Mouse (Mus musculus) cortical plate, adult 2 months (tissue): Measurements from ENCODE around the gene Rpl27a. TPM values are rescaled to one million over a fixed set of nuclear protein-coding genes. Genes with fewer than 3 reads are reported as not detected.

Source experiments
- H3K27ac ChIP-seq: fragments of 200-500 bp; 2 replicates; pipeline ENCODE4 v1.5.1; 2012; ENCODE audit warnings: low read length, control low read depth, inconsistent platforms; ENCODE audit not compliant: insufficient read depth
- H3K4me1 ChIP-seq: fragments of 200-500 bp; 2 replicates; pipeline ENCODE4 v1.6.1; 2011; ENCODE audit warnings: low read length; ENCODE audit not compliant: control insufficient read depth, insufficient read depth
- H3K4me3 ChIP-seq: fragments of 200-500 bp; 2 replicates; pipeline ENCODE4 v1.5.1; 2011; ENCODE audit warnings: mild to moderate bottlenecking, low read length, control low read depth; ENCODE audit not compliant: insufficient read depth
- CTCF ChIP-seq: fragments of 200-500 bp; IDR thresholded peaks from 2 replicates; pipeline ENCODE4 v1.5.1; 2011; ENCODE audit warnings: mild to moderate bottlenecking, control low read depth, low read length; ENCODE audit not compliant: insufficient read depth; ENCODE audit errors: extremely low read depth
- POLR2A ChIP-seq: fragments of 200-500 bp; IDR thresholded peaks from 2 replicates; pipeline ENCODE4 v1.6.1; 2011; ENCODE audit warnings: mild to moderate bottlenecking, low read length, control low read depth; ENCODE audit not compliant: insufficient read depth; ENCODE audit errors: extremely low read depth
- polyA plus RNA-seq: library from polyadenylated mRNA; depleted of rRNA; stranded (reverse); fragments of >200 nt; gene quantifications from 2 replicates; pipeline ENCODE4 v1.2.3, GENCODE M21; 2012

Gene Rpl27a
- polyA plus RNA-seq, 1 experiment: 325 TPM

DNA sequence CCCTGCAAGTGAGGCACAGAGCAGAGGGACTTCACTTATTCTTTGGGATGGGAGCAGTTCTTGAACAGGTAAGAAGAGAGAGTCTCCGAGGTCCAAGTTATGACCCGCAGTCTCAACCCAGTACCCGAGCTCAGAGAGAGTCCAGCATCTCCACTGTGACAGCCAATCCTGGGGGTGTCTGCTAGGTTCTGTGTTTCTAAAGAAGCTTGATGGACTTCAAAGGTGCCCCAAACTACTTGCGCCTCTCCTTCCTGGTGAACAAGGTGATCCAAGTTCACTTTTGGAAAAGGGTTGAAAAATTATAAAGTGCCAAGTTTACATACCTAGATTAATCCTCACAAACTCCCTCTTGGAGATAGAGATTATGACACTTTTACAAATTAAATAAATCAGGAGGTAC lies 10.9 kb upstream of the Rpl27a start, which contains the start of gene Trim66:
Trim66 (minus strand) TSS at position 101 of the 400 bp plus-strand sequence.
- H3K27ac ChIP-seq: no peak within 1 kb of the TSS
- no peaks in the 10 kb centered on the region for H3K4me1 ChIP-seq
- TF ChIP-seq POLR2A: no peak
- no peak for TF ChIP-seq CTCF
- no peak within 1 kb of the TSS for H3K4me3 ChIP-seq

DNA sequence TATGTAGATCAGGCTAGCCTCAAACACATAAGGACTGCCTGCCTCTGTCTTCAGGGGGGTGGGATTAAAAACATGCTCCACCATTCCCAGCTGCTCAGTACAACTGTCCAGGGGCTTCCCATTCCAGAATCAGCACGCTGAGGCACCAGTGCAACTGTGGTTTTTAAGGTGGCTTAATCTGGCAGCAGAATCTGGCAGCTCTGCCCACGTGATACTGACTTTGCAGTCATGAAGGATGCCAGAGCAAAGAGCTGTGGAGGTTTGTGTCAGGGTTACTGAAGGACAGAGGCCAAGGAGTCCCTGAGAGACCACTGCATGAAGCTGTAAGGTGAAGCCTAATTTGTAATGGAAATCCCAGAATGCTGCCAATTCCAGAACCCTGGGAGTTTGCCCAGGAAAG lies 8.1 kb upstream of the Rpl27a start:
- Histone ChIP-seq H3K27ac (no peak overlapping the region), H3K4me1 (no peaks in the 10 kb centered on the region), H3K4me3 (no peak overlapping the region)
- TF ChIP-seq POLR2A (no peak), CTCF (no peak)

DNA sequence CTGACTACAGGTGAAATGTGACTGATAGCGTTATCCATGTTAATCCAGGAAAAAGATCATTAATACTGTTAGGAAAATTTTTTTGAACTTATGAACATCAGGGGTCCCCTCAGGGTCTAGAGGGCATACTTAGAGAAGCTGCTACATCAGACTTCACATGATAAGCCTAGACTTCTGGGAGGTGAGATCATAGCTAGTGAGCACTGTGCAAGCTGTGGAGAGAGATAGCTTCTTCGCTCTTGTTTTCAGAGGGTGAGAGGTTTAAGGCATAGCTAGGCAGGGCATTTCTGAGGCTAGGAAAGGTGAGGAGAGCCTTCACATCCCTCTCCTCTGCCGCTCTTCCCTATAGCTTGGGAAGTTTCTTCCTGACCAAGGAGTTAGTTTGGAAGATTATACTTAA lies 7.1 kb upstream of the Rpl27a start:
- H3K4me3 ChIP-seq: no peak overlapping the region
- H3K27ac ChIP-seq: no peak overlapping the region
- no peaks in the 10 kb centered on the region for H3K4me1 ChIP-seq
- TF ChIP-seq POLR2A: no peak
- no peak for TF ChIP-seq CTCF

DNA sequence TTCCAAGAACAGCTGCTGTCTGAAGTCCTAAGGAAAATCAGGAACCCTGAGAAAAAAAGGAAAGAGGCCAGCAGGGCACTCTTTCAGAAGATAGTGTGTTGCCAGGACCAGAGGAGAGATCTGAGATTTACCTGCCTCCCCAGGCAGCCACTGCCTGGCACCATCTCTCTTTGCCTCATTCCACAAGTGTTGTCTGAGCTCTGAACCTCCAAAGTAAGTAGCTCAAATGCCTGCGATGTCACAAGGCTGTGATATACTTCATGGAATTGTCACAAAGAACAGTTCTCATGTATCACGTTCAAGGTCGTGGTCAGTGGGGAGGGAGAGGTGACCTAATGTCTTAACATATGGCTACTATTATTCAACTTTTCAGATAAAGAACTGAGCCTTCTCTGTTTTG lies 2.4 kb upstream of the Rpl27a start:
- Histone ChIP-seq H3K4me1 (peaks cover 7% of the 10 kb centered on the region), H3K4me3 (no peak overlapping the region), H3K27ac (no peak overlapping the region)
- TF ChIP-seq CTCF: no peak
- TF ChIP-seq POLR2A: no peak

DNA sequence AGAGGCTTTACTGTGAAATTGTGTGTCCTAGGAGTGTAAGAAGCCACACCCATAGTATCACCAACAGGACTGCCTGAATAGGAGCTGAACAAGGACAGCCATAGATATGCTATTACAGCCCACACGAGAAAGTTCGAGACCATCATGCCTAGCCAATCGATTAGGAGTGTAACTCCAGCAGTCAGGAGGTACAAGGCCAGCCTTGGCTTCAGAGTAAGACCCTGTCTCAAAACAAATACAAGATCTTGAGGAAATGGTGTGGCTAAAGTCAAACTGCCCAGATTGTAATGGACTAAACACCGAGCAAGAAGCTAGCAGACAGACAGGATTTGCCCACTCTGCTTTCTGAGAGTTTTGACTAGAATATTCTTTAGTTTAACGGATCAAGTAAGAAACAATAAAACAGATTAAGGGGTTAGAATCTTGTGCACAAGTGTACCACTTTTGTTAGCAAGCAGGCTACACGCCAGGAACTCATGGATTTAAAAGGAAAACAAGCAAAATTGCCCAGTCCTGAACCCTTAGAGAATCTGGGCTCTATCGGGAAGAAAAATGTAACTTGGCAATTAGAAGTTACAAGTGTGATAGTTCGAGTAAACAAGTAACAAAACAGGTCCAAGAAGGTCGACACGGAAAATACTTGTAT lies 788 bp upstream of the Rpl27a start:
- TF ChIP-seq POLR2A (no peak), CTCF (no peak)
- Histone ChIP-seq H3K4me3 (peak overlapping the region; percentile 91), H3K4me1 (peaks cover 7% of the 10 kb centered on the region), H3K27ac (peak overlapping the region; percentile 91)

DNA sequence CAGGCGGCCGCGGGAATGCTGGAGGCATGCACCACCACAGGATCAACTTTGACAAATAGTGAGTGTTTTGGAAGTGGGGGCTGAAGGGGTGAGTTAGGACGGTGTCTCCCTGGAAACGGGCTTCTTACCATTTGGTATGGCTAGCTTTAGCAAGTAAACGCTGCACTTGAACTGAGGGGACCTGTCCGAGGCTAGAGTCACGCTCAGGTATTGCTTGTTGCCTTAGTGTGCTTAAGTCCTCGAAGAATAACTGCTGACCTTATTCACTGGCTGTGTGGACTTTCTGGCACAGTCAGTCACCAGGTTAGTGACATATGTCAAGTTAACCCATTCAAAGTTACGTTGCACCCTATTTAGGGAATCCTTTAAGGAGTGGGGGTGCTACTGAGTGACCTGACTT lies 989 bp downstream of the Rpl27a start:
- H3K4me1 ChIP-seq: peaks cover 7% of the 10 kb centered on the region
- TF ChIP-seq POLR2A: no peak
- no peak for TF ChIP-seq CTCF
- no peak overlapping the region for H3K27ac ChIP-seq
- peak overlapping the region; percentile 91 for H3K4me3 ChIP-seq

DNA sequence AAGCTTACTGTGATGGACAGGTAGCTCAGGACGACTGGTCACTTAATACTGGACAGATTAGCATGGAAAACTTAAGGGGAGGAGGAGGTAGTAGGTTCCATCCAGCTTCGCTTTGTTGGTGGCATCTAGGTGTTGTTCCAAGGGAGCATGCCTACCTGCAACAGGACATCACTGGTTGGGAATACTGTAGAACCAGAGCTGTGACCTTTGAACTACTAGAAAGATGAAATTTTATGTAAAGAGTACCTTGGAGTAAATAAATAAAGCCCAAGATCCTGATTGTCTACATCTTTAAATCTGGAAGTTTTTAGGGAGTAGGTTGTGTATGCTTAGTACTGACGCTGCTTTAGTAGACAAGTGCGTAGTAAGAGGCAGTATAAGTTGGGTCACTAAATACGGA lies 3.1 kb downstream of the Rpl27a start:
- Histone ChIP-seq H3K27ac (no peak overlapping the region), H3K4me1 (peaks cover 7% of the 10 kb centered on the region), H3K4me3 (no peak overlapping the region)
- TF ChIP-seq CTCF (no peak), POLR2A (no peak)

DNA sequence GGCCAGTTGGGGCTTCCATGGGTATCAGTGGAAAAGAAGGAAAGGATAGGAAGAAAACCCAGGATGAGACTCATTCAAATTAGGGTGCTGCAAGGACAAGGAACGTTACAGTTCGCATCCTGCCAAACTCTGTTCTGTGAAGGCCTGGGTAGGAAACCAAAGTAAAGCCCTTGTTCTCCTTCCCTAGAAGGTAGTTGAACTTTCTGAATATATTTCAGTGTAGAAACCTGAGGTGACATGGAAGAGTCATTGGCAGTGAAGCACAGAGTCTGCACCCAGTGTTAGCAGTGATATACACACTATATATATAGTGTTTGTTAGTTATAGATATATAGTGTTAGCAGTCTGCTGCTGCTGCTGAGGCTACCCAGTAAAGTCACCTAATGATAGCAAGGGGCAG lies 4.4 kb downstream of the Rpl27a start:
- Histone ChIP-seq H3K4me1 (peaks cover 4% of the 10 kb centered on the region; the same call in 1 of the 2 replicates), H3K4me3 (no peak overlapping the region), H3K27ac (no peak overlapping the region)
- TF ChIP-seq CTCF (no peak), POLR2A (0 out of 2 replicates have a peak, but pooled peaks have one; percentile 8)

DNA sequence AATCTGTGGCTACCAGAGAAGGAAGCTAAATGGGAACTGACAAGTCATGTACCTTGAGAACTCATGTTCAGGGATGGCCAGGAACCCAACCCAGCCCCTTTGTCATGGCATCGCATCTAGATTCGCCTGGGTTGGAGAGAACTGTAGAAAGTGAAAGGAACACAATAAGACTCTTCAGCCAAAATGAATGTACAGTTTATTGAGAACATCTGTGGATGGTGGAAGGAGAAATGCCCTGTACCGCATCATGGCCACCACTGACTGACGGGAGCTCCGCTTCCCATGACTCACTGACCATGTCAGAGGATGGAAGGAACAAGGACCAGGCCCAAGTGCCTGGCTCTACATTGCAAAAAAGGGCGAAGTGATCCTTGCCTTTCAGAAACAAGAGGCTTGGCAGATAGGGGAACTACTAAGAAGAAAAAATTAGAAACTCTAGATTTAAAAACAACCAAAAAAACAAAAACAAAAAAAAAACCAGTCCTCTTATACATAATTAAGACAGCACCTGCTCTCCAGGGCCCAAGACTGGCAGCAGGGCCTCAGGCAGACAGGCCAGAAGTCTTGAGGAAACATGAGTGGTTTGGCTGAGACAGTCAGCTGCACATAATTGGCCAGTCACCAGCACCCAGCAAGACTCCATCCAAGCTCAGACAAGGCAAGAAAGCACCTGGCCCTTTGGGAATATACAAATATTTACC lies 4.9 kb downstream of the Rpl27a start:
- Histone ChIP-seq H3K4me1 (peaks cover 4% of the 10 kb centered on the region; the same call in 1 of the 2 replicates), H3K27ac (no peak overlapping the region), H3K4me3 (no peak overlapping the region)
- TF ChIP-seq POLR2A (no peak), CTCF (no peak)

DNA sequence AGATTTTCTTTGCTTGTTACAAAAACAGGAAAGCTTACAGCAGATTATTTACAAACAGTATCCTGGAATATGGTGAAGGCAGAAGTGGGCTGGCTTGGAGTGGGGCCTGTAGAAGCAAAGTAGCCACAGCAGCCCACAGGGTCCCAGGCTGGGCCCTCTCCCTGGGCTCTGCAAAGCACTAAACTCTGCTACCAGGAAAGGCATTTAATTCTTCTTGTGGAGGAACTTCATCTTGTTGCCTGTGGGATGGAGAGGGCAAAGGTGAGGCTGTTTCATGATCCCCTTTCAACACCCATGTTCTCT lies 5.4 kb downstream of the Rpl27a start:
- Histone ChIP-seq H3K27ac (no peak overlapping the region), H3K4me1 (peaks cover 4% of the 10 kb centered on the region; the same call in 1 of the 2 replicates), H3K4me3 (no peak overlapping the region)
- TF ChIP-seq POLR2A (no peak), CTCF (no peak)
